Mouse (Mus musculus): ENCODE measurements around the gene Vwf. TPM values are rescaled to one million over a fixed set of nuclear protein-coding genes. Genes with fewer than 3 reads are reported as not detected.

The Vwf gene
- polyA plus RNA-seq, 1 experiment from 2014 or later: 5.0 TPM

- H3K27me3 ChIP-seq: no peaks in the 10 kb centered on the region
- no peak overlapping the region for H3K4me2 ChIP-seq
- no peaks in the 10 kb centered on the region for H3K9me3 ChIP-seq
- no peak for ATAC-seq (ENCODE audit: insufficient number of reproducible peaks, insufficient read depth, low FRiP score, low TSS enrichment, low read depth)
- H3K36me3 ChIP-seq: no peaks in the 10 kb centered on the region
- H3K27ac ChIP-seq: no peak overlapping the region
- no peaks in the 10 kb centered on the region for H3K4me1 ChIP-seq
- no peak overlapping the region for H3K4me3 ChIP-seq
- WGBS: 72% methylated on average over 5 of the region's 5 CpGs
- no peak overlapping the region for H3K9ac ChIP-seq
Measured at GRCm38 (mm10) chr6:125550172-125550571, 3.6 kb downstream of the Vwf start.

GRCm38 (mm10) chr6:125552760-125553159 is 6.2 kb downstream of the Vwf start:
- Histone ChIP-seq H3K27ac (no peak overlapping the region), H3K4me2 (no peak overlapping the region), H3K4me3 (no peak overlapping the region), H3K4me1 (no peaks in the 10 kb centered on the region), H3K36me3 (no peaks in the 10 kb centered on the region), H3K9me3 (no peaks in the 10 kb centered on the region), H3K27me3 (no peaks in the 10 kb centered on the region), H3K9ac (0 out of 2 replicates have a peak overlapping the region, but pooled peaks have one; percentile 27)
- no peak for ATAC-seq (ENCODE audit: insufficient number of reproducible peaks, insufficient read depth, low FRiP score, low TSS enrichment, low read depth)
- 63% methylated on average over 6 of the region's 6 CpGs for WGBS

GRCm38 (mm10) chr6:125553551-125553950 is 7.0 kb downstream of the Vwf start:
- H3K4me1 ChIP-seq: no peaks in the 10 kb centered on the region
- H3K9me3 ChIP-seq: no peaks in the 10 kb centered on the region
- H3K36me3 ChIP-seq: no peaks in the 10 kb centered on the region
- H3K27ac ChIP-seq: no peak overlapping the region
- H3K27me3 ChIP-seq: no peaks in the 10 kb centered on the region
- no peak overlapping the region for H3K4me3 ChIP-seq
- WGBS: 84% methylated on average over 4 of the region's 4 CpGs
- no peak for ATAC-seq (ENCODE audit: insufficient number of reproducible peaks, insufficient read depth, low FRiP score, low TSS enrichment, low read depth)
- no peak overlapping the region for H3K9ac ChIP-seq
- no peak overlapping the region for H3K4me2 ChIP-seq

GRCm38 (mm10) chr6:125558831-125559230 is 12.3 kb downstream of the Vwf start:
- no peak overlapping the region for H3K27ac ChIP-seq
- no peaks in the 10 kb centered on the region for H3K27me3 ChIP-seq
- no peak overlapping the region for H3K9ac ChIP-seq
- H3K4me2 ChIP-seq: no peak overlapping the region
- no peaks in the 10 kb centered on the region for H3K9me3 ChIP-seq
- no peak overlapping the region for H3K4me3 ChIP-seq
- WGBS: 76% methylated on average over 8 of the region's 8 CpGs
- H3K36me3 ChIP-seq: no peaks in the 10 kb centered on the region
- no peak for ATAC-seq (ENCODE audit: insufficient number of reproducible peaks, insufficient read depth, low FRiP score, low TSS enrichment, low read depth)
- H3K4me1 ChIP-seq: 0 out of 2 replicates have a peak, but pooled peaks cover 4% of the 10 kb centered on the region

- Histone ChIP-seq H3K27ac (no peak overlapping the region), H3K4me2 (no peak overlapping the region), H3K4me1 (0 out of 2 replicates have a peak, but pooled peaks cover 4% of the 10 kb centered on the region), H3K9ac (no peak overlapping the region), H3K9me3 (no peaks in the 10 kb centered on the region), H3K4me3 (no peak overlapping the region), H3K36me3 (no peaks in the 10 kb centered on the region), H3K27me3 (no peaks in the 10 kb centered on the region)
- WGBS: 73% methylated on average over 5 of the region's 5 CpGs
- ATAC-seq (ENCODE audit: insufficient number of reproducible peaks, insufficient read depth, low FRiP score, low TSS enrichment, low read depth): no peak
Measured at GRCm38 (mm10) chr6:125561031-125561430, 14.5 kb downstream of the Vwf start.

GRCm38 (mm10) chr6:125561521-125561920 is 14.9 kb downstream of the Vwf start:
- H3K9me3 ChIP-seq: no peaks in the 10 kb centered on the region
- whole genome bisulfite sequencing: 87% methylated on average over 2 of the region's 2 CpGs
- H3K9ac ChIP-seq: no peak overlapping the region
- H3K27me3 ChIP-seq: no peaks in the 10 kb centered on the region
- no peak overlapping the region for H3K27ac ChIP-seq
- H3K4me3 ChIP-seq: no peak overlapping the region
- no peaks in the 10 kb centered on the region for H3K36me3 ChIP-seq
- no peak overlapping the region for H3K4me2 ChIP-seq
- H3K4me1 ChIP-seq: 0 out of 2 replicates have a peak, but pooled peaks cover 4% of the 10 kb centered on the region
- ATAC-seq (ENCODE audit: insufficient number of reproducible peaks, insufficient read depth, low FRiP score, low TSS enrichment, low read depth): no peak

GRCm38 (mm10) chr6:125564812-125565281 is 18.3 kb downstream of the Vwf start:
- H3K27me3 ChIP-seq: no peaks in the 10 kb centered on the region
- no peak overlapping the region for H3K4me3 ChIP-seq
- no peak overlapping the region for H3K9ac ChIP-seq
- no peaks in the 10 kb centered on the region for H3K4me1 ChIP-seq
- no peaks in the 10 kb centered on the region for H3K36me3 ChIP-seq
- ATAC-seq (ENCODE audit: insufficient number of reproducible peaks, insufficient read depth, low FRiP score, low TSS enrichment, low read depth): no peak
- H3K27ac ChIP-seq: no peak overlapping the region
- H3K4me2 ChIP-seq: no peak overlapping the region
- WGBS: 70% methylated on average over 7 of the region's 7 CpGs
- H3K9me3 ChIP-seq: no peaks in the 10 kb centered on the region

GRCm38 (mm10) chr6:125565326-125565725 is 18.8 kb downstream of the Vwf start:
- no peak for ATAC-seq (ENCODE audit: insufficient number of reproducible peaks, insufficient read depth, low FRiP score, low TSS enrichment, low read depth)
- no peaks in the 10 kb centered on the region for H3K4me1 ChIP-seq
- no peak overlapping the region for H3K4me3 ChIP-seq
- no peaks in the 10 kb centered on the region for H3K9me3 ChIP-seq
- H3K9ac ChIP-seq: no peak overlapping the region
- H3K4me2 ChIP-seq: no peak overlapping the region
- no peak overlapping the region for H3K27ac ChIP-seq
- WGBS: 87% methylated on average over 6 of the region's 6 CpGs
- H3K27me3 ChIP-seq: no peaks in the 10 kb centered on the region
- no peaks in the 10 kb centered on the region for H3K36me3 ChIP-seq

- H3K27ac ChIP-seq: no peak overlapping the region
- H3K4me1 ChIP-seq: no peaks in the 10 kb centered on the region
- H3K4me3 ChIP-seq: no peak overlapping the region
- no peak overlapping the region for H3K9ac ChIP-seq
- no peaks in the 10 kb centered on the region for H3K36me3 ChIP-seq
- no peak overlapping the region for H3K4me2 ChIP-seq
- H3K9me3 ChIP-seq: no peaks in the 10 kb centered on the region
- 84% methylated on average over 3 of the region's 3 CpGs for WGBS
- no peaks in the 10 kb centered on the region for H3K27me3 ChIP-seq
- no peak for ATAC-seq (ENCODE audit: insufficient number of reproducible peaks, insufficient read depth, low FRiP score, low TSS enrichment, low read depth)
Measured at GRCm38 (mm10) chr6:125566656-125567055, 20.1 kb downstream of the Vwf start.

GRCm38 (mm10) chr6:125568381-125568780 is 21.8 kb downstream of the Vwf start:
- Histone ChIP-seq H3K9me3 (no peaks in the 10 kb centered on the region), H3K27ac (no peak overlapping the region), H3K4me2 (no peak overlapping the region), H3K4me1 (peaks cover 10% of the 10 kb centered on the region), H3K27me3 (no peaks in the 10 kb centered on the region), H3K9ac (no peak overlapping the region), H3K4me3 (no peak overlapping the region), H3K36me3 (no peaks in the 10 kb centered on the region)
- WGBS: 81% methylated on average over 2 of the region's 2 CpGs
- no peak for ATAC-seq (ENCODE audit: insufficient number of reproducible peaks, insufficient read depth, low FRiP score, low TSS enrichment, low read depth)

GRCm38 (mm10) chr6:125572291-125573188 is 26.0 kb downstream of the Vwf start:
- Histone ChIP-seq H3K9ac (peak overlapping the region; percentile 64), H3K36me3 (no peaks in the 10 kb centered on the region), H3K4me2 (peak overlapping the region; percentile 64), H3K4me1 (peaks cover 16% of the 10 kb centered on the region), H3K27me3 (no peaks in the 10 kb centered on the region), H3K4me3 (peak overlapping the region; percentile 37), H3K27ac (peak overlapping the region; percentile 87), H3K9me3 (no peaks in the 10 kb centered on the region)
- WGBS: 40% methylated on average over 18 of the region's 18 CpGs
- ATAC-seq (ENCODE audit: insufficient number of reproducible peaks, insufficient read depth, low FRiP score, low TSS enrichment, low read depth): no peak

Measured in embryonic facial prominence, embryonic 13.5 days (tissue).